Mouse (Mus musculus): ENCODE data around the gene Lamtor2.

GRCm38 (mm10) chr3:88573810-88574209 lies 20.9 kb upstream of the Lamtor2 start:
- no peak for TF ChIP-seq CTCF (IDR thresholded peaks at IDR 0.05; ENCODE audit: borderline replicate concordance, insufficient read depth, low read depth, low read length)
- no peak for TF ChIP-seq POLR2A (IDR thresholded peaks at IDR 0.05; ENCODE audit: borderline replicate concordance, insufficient read depth, low read length)
